9 mouse cellular contexts compared by ENCODE assay signal in genomic region chr2:3683751-3684229, GRCm38 (mm10).
DNase-seq lines count a peak whose midpoint lies in the region; ATAC-seq lines count a peak whose summit lies in the region.
"Had no signal": no experiment of that assay in that cellular context is flagged by ENCODE, and none has a peak within 500 bp of the region (broad histone marks: within the 10 kb centered on the region; RNA-seq: fewer than 3 reads in every experiment).

No protein-coding gene starts in this region.

- 13% methylated on average over 6 of the region's 6 CpGs for WGBS in embryonic facial prominence, embryonic 14.5 days
- WGBS in neural tube, embryonic 13.5 days = 24% methylated on average over 6 of the region's 6 CpGs

- no peaks in the 10 kb centered on the region for H3K36me3 ChIP-seq in embryonic facial prominence, embryonic 14.5 days (ENCODE audit: control insufficient read depth, insufficient read depth, low read length)
- no peaks in the 10 kb centered on the region for H3K36me3 ChIP-seq in neural tube, embryonic 13.5 days
- H3K36me3 ChIP-seq: lung, embryonic 15.5 days had no signal

- H3K4me1 ChIP-seq in embryonic facial prominence, embryonic 14.5 days (ENCODE audit: control insufficient read depth, insufficient read depth, low read length) = peaks cover 10% of the 10 kb centered on the region; the same call in 1 of the 2 replicates
- H3K4me1 ChIP-seq in neural tube, embryonic 13.5 days (replicated peaks) = peaks cover 19% of the 10 kb centered on the region

- no peak overlapping the region for H3K27ac ChIP-seq in embryonic facial prominence, embryonic 14.5 days (replicated peaks; ENCODE audit: low read depth, low read length)
- H3K27ac ChIP-seq in neural tube, embryonic 13.5 days (replicated peaks) = peak overlapping the region; percentile 67
- H3K27ac ChIP-seq: lung, embryonic 15.5 days had no signal

- ATAC-seq in embryonic facial prominence, embryonic 14.5 days (ENCODE audit: low read depth) = peak; percentile 86
- ATAC-seq in neural tube, embryonic 13.5 days (ENCODE audit: low read depth) = peak; percentile 76

- no peaks in the 10 kb centered on the region for H3K27me3 ChIP-seq in embryonic facial prominence, embryonic 14.5 days (replicated peaks; ENCODE audit: control insufficient read depth, insufficient read depth, low read length)
- no peaks in the 10 kb centered on the region for H3K27me3 ChIP-seq in neural tube, embryonic 13.5 days
- H3K27me3 ChIP-seq: lung, embryonic 15.5 days had no signal

- DNase-seq in left cerebral cortex, postnatal 4 days = peak; percentile 49
- no peak for DNase-seq in left cerebral cortex, postnatal 14 days (ENCODE audit: low spot score in 2 of 2)
- DNase-seq in embryonic facial prominence, embryonic 14.5 days (ENCODE audit: low spot score) = peak; percentile 89
- peak; percentile 40 for DNase-seq in gonadal fat pad, adult 2 months (ENCODE audit: low read depth)
- DNase-seq in cerebellum, postnatal 36 days = no peak
- no peak for DNase-seq in spleen, postnatal 10 days (ENCODE audit: low spot score in 2 of 2)
- no peak for DNase-seq in natural killer cell, adult 2 months (ENCODE audit: low spot score in 2 of 2)

- H3K9me3 ChIP-seq in embryonic facial prominence, embryonic 14.5 days (ENCODE audit: control insufficient read depth, low read length) = no peaks in the 10 kb centered on the region
- no peaks in the 10 kb centered on the region for H3K9me3 ChIP-seq in neural tube, embryonic 13.5 days
- H3K9me3 ChIP-seq: lung, embryonic 15.5 days had no signal

- no peak overlapping the region for H3K4me2 ChIP-seq in embryonic facial prominence, embryonic 14.5 days (ENCODE audit: low read depth, low read length)
- peak overlapping the region; percentile 10 for H3K4me2 ChIP-seq in neural tube, embryonic 13.5 days
- H3K4me2 ChIP-seq: lung, embryonic 15.5 days had no signal

- no peak overlapping the region for H3K9ac ChIP-seq in embryonic facial prominence, embryonic 14.5 days (ENCODE audit: low read depth, low read length)
- H3K9ac ChIP-seq in neural tube, embryonic 13.5 days = no peak overlapping the region
- H3K9ac ChIP-seq: lung, embryonic 15.5 days had no signal

- intact Hi-C loops in left cerebral cortex, postnatal 4 days (cut with DNase I) = no loop called here
- intact Hi-C loops in left cerebral cortex, postnatal 14 days (cut with DNase I) = no loop called here

- H3K4me3 ChIP-seq in embryonic facial prominence, embryonic 14.5 days (ENCODE audit: low read depth, low read length) = no peak overlapping the region
- H3K4me3 ChIP-seq in neural tube, embryonic 13.5 days = no peak overlapping the region
- H3K4me3 ChIP-seq: lung, embryonic 15.5 days had no signal

Comparison
In these comparisons a context has a peak if more than half of its experiments do, and no peak if none do; other contexts are left out.
1. DNase-seq: peak in left cerebral cortex, postnatal 4 days (single experiment), embryonic facial prominence, embryonic 14.5 days (single experiment) and gonadal fat pad, adult 2 months (single experiment); none in left cerebral cortex, postnatal 14 days (0 of 2), cerebellum, postnatal 36 days (0 of 2), spleen, postnatal 10 days (0 of 2) and natural killer cell, adult 2 months (0 of 2).